Mouse (Mus musculus): ENCODE results near the gene Ptpn7.

GRCm38 (mm10) chr1:135171202-135171601, 38.7 kb downstream of the Ptpn7 start:
- no peak for TF ChIP-seq CTCF (IDR thresholded peaks at IDR 0.05; ENCODE audit: control insufficient read depth, insufficient read depth, low read length)
- no peak for TF ChIP-seq POLR2A (IDR thresholded peaks at IDR 0.05; ENCODE audit: borderline replicate concordance, control insufficient read depth, low read depth, low read length)
